Mouse (Mus musculus) forebrain, embryonic 10.5 days (tissue): ENCODE data around the gene Ryr1. TPM values are rescaled to one million over a fixed set of nuclear protein-coding genes. Genes with fewer than 3 reads are reported as not detected.
A peak's percentile ranks its signal among the peaks of the same experiment; 100 is the strongest.

Experiments
- DNase-seq: peaks from one replicate; pipeline ENCODE4 v3.0.0-alpha.2; 2017; ENCODE audit warnings: low spot score; ENCODE audit errors: extremely low spot score
- H3K27ac ChIP-seq: fragments of 300-500 bp; sonication (generic); 2 replicates; pipeline ENCODE4 v1.5.1; 2016; ENCODE audit warnings: mild to moderate bottlenecking
- H3K27me3 ChIP-seq: fragments of 300-500 bp; sonication (generic); 2 replicates; pipeline ENCODE4 v1.6.1; 2016; ENCODE audit warnings: mild to moderate bottlenecking; ENCODE audit not compliant: poor library complexity, severe bottlenecking
- H3K36me3 ChIP-seq: fragments of 300-500 bp; sonication (generic); replicated peaks from 2 replicates; pipeline ENCODE4 v1.6.1; 2016; ENCODE audit warnings: mild to moderate bottlenecking, moderate library complexity
- H3K4me1 ChIP-seq: fragments of 300-500 bp; sonication (generic); 2 replicates; pipeline ENCODE4 v1.6.1; 2016
- H3K4me3 ChIP-seq: fragments of 300-500 bp; sonication (generic); 2 replicates; pipeline ENCODE4 v1.5.1; 2016; ENCODE audit warnings: mild to moderate bottlenecking, moderate library complexity
- H3K9me3 ChIP-seq: fragments of 300-500 bp; sonication (generic); 2 replicates; pipeline ENCODE4 v1.6.1; 2016; ENCODE audit warnings: mild to moderate bottlenecking, moderate library complexity
- WGBS: fragments of 180-500 bp; shearing (Covaris S2); methylation state at CpG from one replicate; pipeline ENCODE4 v1.1.7; 2016; 5-methylcytosine and 5-hydroxymethylcytosine counted together
- microRNA counts: library from miRNA; unstranded; fragments of <30 nt; microRNA quantifications from one replicate; lab custom pipeline; 2017
- microRNA-seq: library from miRNA; unstranded; fragments of <30 nt; microRNA quantifications from one replicate; pipeline ENCODE4, GENCODE M21; 2017
- polyA plus RNA-seq: library from polyadenylated mRNA; unstranded; fragments of >200 nt; fragmentation: Nextera tagmentation; extraction: Ambion mirVana; gene quantifications from 2 replicates; pipeline ENCODE4 v1.2.1, GENCODE M21; 2016

The Ryr1 gene
- polyA plus RNA-seq, 1 experiment from 2014 or later = 1.0 TPM

DNA sequence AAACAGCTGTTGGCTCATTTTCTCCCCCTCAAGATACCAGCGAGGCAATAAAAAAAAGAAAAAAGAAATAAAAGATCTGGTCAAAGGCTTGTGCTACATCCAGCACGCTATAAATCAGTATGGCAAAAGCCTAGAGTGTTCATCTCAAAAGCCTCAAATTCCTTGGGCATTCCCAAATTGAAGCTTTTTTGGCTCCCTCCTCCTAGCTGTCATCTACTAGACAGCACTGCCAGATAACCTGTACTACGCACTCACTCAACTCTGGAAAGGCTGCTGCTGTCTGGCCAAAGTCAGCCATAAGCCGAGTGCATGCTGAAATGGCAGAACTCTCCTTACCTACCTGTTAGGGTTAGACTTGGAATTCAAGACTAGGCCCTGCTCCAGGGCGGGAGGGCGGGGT, 167.7 kb downstream of the Ryr1 start:
- peaks cover 21% of the 10 kb centered on the region for H3K36me3 ChIP-seq
- no peak overlapping the region for H3K4me3 ChIP-seq
- DNase-seq = no peak
- no peak overlapping the region for H3K27ac ChIP-seq
- peaks cover 85% of the 10 kb centered on the region for H3K4me1 ChIP-seq
- H3K27me3 ChIP-seq = no peaks in the 10 kb centered on the region
- no peaks in the 10 kb centered on the region for H3K9me3 ChIP-seq
- WGBS = 90% methylated on average over 6 of the region's 6 CpGs

DNA sequence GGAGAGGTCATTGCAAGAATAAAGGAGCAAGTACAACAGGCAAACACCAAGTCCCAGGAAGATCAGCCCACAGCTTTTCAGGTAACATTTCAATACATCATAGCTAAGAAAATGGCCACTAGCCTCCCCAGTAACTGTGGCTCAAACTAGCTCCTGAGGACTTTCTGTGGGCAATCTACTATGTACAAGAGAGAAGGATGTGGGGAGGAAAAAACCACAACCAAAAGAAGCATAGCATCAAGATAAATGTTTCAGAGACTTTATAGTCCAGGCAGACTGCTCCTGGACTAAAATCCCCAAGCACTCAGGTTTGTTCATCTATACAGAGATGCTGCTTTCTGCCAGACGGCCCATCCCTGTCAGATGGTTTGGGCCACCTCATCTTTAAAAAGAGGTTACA, 168.7 kb downstream of the Ryr1 start:
- no peak overlapping the region for H3K4me3 ChIP-seq
- H3K9me3 ChIP-seq = no peaks in the 10 kb centered on the region
- no peak overlapping the region for H3K27ac ChIP-seq
- WGBS = 95% methylated on average over 1 of the region's 1 CpGs
- peaks cover 26% of the 10 kb centered on the region for H3K36me3 ChIP-seq
- H3K27me3 ChIP-seq = no peaks in the 10 kb centered on the region
- peaks cover 93% of the 10 kb centered on the region for H3K4me1 ChIP-seq
- no peak for DNase-seq

DNA sequence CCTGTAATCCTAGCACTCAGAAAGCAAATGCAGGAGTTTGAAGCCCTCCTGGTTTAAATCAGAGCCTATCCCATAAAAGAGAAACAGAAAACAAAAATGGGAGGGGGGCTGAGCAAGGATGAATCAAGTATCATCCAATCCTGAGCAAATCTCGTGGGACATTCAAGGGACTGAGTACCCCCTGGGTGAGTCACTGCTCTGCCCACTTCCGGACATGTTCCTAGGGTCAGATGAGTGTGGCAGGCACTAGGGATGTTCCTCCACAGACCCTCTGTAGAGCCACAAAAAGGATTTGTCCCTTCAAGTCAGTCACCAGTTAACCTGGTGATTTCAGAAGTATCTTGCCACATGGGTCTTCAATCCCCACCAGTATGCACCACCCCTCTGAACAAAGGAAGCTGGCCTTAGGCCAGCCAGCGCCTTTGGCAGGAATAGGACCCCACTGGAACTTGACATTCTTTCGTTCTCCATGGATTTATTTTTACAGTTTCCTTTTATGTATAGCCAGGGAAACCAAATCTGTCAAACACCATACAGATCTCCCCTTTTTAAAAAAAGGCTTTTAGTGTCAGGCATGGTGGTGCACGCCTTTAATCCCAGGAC, 169.6 kb downstream of the Ryr1 start:
- H3K9me3 ChIP-seq = no peaks in the 10 kb centered on the region
- H3K27me3 ChIP-seq = no peaks in the 10 kb centered on the region
- no peak for DNase-seq
- peaks cover 93% of the 10 kb centered on the region for H3K4me1 ChIP-seq
- peaks cover 32% of the 10 kb centered on the region for H3K36me3 ChIP-seq
- H3K4me3 ChIP-seq = no peak overlapping the region
- H3K27ac ChIP-seq = 0 out of 2 replicates have a peak overlapping the region, but pooled peaks have one; percentile 26
- 81% methylated on average over 5 of the region's 5 CpGs for WGBS

- H3K9me3 ChIP-seq = no peaks in the 10 kb centered on the region
- peaks cover 91% of the 10 kb centered on the region for H3K4me1 ChIP-seq
- no peak overlapping the region for H3K4me3 ChIP-seq
- peaks cover 38% of the 10 kb centered on the region for H3K36me3 ChIP-seq
- 87% methylated on average over 4 of the region's 4 CpGs for WGBS
- no peak for DNase-seq
- no peaks in the 10 kb centered on the region for H3K27me3 ChIP-seq
- H3K27ac ChIP-seq = no peak overlapping the region
Observed at GRCm38 (mm10) chr7:28954773-28955172, 170.2 kb downstream of the Ryr1 start.

DNA sequence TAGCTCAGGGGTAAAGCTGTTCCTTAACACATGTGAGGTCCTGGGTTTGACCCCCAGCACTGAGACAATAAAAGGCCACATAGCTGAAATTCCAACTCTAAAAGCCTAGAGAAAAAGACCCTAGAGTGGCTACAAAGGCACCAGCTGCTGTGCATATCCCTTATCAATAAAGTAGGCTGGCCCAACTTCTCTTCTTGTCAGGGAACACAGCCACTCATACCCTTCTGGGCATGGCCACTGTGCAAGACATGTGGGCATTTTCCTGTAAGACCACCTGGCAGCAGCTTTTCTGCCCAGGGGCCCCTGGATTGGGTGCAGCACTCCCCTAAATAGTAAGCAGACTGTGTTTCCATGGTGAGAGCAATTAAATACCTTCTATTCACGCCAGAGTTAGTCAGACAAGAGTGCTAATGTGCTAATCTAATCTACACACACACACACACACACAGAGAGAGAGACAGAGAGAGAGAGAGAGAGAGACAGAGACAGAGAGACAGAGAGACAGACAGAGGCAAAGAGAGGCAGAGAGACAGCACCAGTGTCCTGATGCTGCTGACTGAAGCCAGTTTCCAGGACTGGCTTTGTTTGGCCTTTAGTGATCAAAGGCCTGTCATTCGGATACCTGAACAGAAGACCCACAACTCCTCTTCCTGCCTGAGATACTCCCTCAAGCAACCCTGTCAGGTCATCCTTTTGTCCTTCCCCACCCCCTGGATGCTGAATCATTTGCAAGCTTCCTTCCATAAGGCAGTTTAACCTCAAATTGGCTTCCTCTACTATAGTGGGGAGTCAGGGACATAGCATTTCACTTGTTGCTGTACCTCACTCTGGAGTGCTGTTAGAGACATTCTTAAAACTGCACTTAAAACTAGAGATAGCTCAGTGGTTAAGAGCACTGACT, 171.3 kb downstream of the Ryr1 start:
- 7% methylated on average over 2 of the region's 2 CpGs for WGBS
- DNase-seq = peak; percentile 69
- Histone ChIP-seq H3K27me3 (no peaks in the 10 kb centered on the region), H3K4me1 (peaks cover 91% of the 10 kb centered on the region), H3K9me3 (no peaks in the 10 kb centered on the region), H3K4me3 (peak overlapping the region; percentile 34), H3K27ac (peak overlapping the region; percentile 84), H3K36me3 (peaks cover 47% of the 10 kb centered on the region)

MicroRNA genes within 50 kb of the gene (microRNA counts, 519-probe panel; counts per million panel counts)
- microRNA mmu-miR-1963 (lab: Ali Mortazavi, UCI) = 341 counts per million, percentile 65 among the panel's probes with 10 or more counts

Small RNA genes within 50 kb of the gene (microRNA-seq; reads per million reads assigned to microRNA genes)
- not detected for gene Gm44408
- gene Mir1963 = not detected

Other genes with a start within 250 kb of the Ryr1 start
- gene Capn12, start 243.8 kb downstream of the Ryr1 start, polyA plus RNA-seq = 0.21 and 0.43 TPM in 2 replicates
- 235 and 255 TPM in 2 replicates for gene Actn4, start 162.8 kb downstream of the Ryr1 start, polyA plus RNA-seq
- 415 and 425 TPM in 2 replicates for gene Eif3k, start 143.3 kb downstream of the Ryr1 start, polyA plus RNA-seq
- gene Map4k1, start 143.1 kb downstream of the Ryr1 start, polyA plus RNA-seq = 10.2 and 13.4 TPM in 2 replicates
- gene Rasgrp4, start 9.7 kb upstream of the Ryr1 start, polyA plus RNA-seq = 0.58 and 0.88 TPM in 2 replicates
- gene Fam98c, start 31.1 kb upstream of the Ryr1 start, polyA plus RNA-seq = 11.5 and 11.7 TPM in 2 replicates
- 0.69 and 1.1 TPM in 2 replicates for gene Ggn, start 45.0 kb upstream of the Ryr1 start, polyA plus RNA-seq
- gene Spred3, start 45.2 kb upstream of the Ryr1 start, polyA plus RNA-seq = 4.4 and 5.4 TPM in 2 replicates
- 290 and 304 TPM in 2 replicates for gene Psmd8, start 55.5 kb upstream of the Ryr1 start, polyA plus RNA-seq
- gene Catsperg1, start 88.9 kb upstream of the Ryr1 start, polyA plus RNA-seq = 0.33 and 0.38 TPM in 2 replicates
- 0.64 and 0.79 TPM in 2 replicates for gene Kcnk6, start 107.3 kb upstream of the Ryr1 start, polyA plus RNA-seq
- 103 and 108 TPM in 2 replicates for gene Yif1b, start 113.2 kb upstream of the Ryr1 start, polyA plus RNA-seq
- 2.9 and 4.1 TPM in 2 replicates for gene 2200002D01Rik, start 123.3 kb upstream of the Ryr1 start, polyA plus RNA-seq
- 44.2 and 50.8 TPM in 2 replicates for gene Spint2, start 156.7 kb upstream of the Ryr1 start, polyA plus RNA-seq
- 7.4 and 8.7 TPM in 2 replicates for gene Ppp1r14a, start 164.1 kb upstream of the Ryr1 start, polyA plus RNA-seq
- 39.1 and 42.7 TPM in 2 replicates for gene Dpf1, start 178.8 kb upstream of the Ryr1 start, polyA plus RNA-seq